Mouse (Mus musculus) c-Kit-positive CD71-positive TER-119-positive erythroid progenitor cells, embryonic 14.5 days (primary cell): ENCODE results near the gene Map2k1.

Experiments used
- DNase-seq: peaks from one replicate; pipeline ENCODE4 v3.0.0-alpha.2; 2013; ENCODE audit warnings: low spot score

Map2k1 gene

GRCm38 (mm10) chr9:64249371-64249770 lies 4.1 kb downstream of the Map2k1 start:
- no peak for DNase-seq

GRCm38 (mm10) chr9:64242381-64242831 lies 11.0 kb downstream of the Map2k1 start:
- no peak for DNase-seq

GRCm38 (mm10) chr9:64240681-64241080 lies 12.8 kb downstream of the Map2k1 start:
- DNase-seq: no peak

DNA sequence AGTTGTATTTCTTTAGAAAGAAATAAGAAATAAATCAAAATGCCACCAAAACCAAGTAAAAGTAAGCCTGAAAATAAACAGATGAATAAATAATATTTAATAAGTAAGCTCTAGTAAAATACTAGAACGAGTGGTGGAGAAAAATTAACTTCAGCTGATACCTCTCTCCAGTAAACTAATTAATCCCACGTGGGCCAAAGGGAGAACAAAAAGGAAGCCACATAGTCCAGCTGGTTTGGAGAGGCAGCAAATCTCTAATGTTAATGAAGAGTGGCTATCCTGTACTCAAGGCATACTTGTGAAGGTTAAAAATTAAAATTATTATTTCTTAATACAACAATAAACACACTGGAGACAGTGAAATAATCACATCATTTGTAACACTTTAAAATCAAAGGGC lies 13.3 kb downstream of the Map2k1 start:
- DNase-seq: no peak

DNA sequence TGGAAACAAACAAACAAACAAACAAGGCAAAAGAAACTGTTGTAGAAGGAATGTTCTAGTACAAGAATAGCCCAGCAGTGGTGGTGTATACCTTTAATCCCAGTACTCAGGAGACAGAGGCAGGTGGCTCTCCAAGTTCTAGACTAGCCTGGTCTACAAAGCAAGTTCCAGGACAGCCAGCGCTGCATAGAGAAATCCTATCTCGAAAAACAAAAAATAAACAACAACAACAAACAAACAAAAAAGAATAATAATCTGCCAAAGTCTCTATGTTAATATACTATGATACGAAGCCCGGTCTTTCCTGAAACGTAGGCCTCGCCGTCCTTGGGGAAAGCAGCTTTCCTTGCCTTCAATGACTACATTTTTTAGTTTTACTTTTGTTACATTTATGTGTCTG lies 17.4 kb downstream of the Map2k1 start:
- no peak for DNase-seq

GRCm38 (mm10) chr9:64234768-64235435 lies 18.5 kb downstream of the Map2k1 start, which contains the start of gene Uchl4:
Gene Uchl4, plus strand, starts transcription at chr9:64235201.
- DNase-seq: no peak

- no peak for DNase-seq
Measured at GRCm38 (mm10) chr9:64233656-64234055, 19.8 kb downstream of the Map2k1 start.

- no peak for DNase-seq
Measured at GRCm38 (mm10) chr9:64232257-64232957, 21.0 kb downstream of the Map2k1 start.

DNA sequence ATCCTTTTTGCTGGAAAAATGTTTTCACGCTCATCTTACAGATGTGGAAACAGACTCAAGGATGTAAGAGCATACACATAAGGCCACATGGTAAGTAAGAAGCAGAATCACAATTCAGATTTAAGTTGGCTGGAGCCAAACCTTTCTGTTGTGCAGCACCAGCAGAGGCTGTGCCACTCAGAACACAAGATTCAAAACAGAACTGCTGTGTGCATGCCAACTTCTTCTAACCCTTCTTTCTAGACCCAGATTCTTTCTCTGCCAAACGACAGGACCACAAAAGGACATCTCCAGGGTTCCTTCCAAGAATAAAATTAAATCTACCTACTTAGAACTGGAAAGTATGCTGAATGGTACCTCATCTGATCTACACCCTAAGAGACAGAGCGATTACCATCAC lies 21.8 kb downstream of the Map2k1 start:
- DNase-seq: no peak

DNA sequence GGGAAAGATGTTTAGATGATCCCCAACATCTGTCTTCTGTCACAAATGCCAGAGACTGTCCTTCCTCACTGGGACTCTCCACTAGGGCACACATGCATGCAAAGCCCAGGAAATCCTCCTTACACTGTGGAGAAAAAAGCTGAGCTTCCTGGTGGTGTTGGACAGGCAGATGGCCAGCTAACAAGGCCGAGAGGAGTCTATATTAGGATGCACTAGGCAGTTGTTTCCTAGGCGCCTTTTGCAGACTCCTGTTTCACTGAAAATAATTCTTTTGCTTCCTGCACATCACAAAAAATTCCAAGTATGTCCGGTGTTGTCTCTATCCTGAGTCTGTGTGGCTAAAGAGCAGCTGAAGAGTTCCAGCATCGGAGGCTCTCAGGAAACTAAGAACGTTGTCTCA lies 22.3 kb downstream of the Map2k1 start:
- no peak for DNase-seq

- DNase-seq: no peak
Measured at GRCm38 (mm10) chr9:64228972-64229371, 24.5 kb downstream of the Map2k1 start.

DNA sequence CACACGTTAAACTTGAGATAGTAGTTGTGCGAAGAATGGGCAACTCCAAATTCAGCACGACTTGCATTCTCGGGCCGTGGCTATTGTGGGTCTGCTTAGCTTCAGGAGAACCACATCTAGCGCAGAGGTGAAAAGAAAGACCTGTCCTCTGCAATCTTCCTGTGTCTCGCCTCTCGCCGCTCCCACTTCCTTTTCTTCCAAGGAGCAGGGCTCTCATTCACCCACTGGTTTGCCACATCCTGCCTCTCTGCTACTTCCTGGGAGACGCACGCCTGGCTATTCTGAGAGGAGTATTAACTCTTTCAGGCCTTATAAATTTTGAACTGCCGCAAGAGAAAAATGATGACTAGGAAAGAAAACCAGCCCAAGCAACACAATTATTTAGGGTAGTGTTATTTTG lies 25.7 kb downstream of the Map2k1 start:
- no peak for DNase-seq

GRCm38 (mm10) chr9:64225805-64226204 lies 27.6 kb downstream of the Map2k1 start:
- DNase-seq: no peak

DNA sequence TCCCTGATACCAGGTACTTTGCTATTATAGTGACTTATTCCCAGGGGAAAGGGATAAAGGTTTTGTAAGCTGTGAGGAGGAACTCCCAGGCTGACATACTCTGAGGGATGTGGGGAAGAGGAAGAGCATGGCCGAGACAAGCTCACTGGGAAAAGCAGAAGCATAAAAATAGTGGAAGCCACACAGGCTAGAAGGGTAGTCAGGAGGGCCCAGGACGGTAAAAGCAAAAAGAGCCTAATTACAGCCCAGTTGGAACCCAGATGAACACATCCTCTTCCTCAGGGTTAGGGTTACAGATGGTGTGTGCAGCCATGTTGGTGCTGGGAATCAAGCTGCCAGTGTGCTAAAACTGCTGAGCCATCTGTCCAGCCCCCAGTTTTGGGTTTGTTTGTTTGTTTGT lies 31.3 kb downstream of the Map2k1 start:
- DNase-seq: no peak

DNA sequence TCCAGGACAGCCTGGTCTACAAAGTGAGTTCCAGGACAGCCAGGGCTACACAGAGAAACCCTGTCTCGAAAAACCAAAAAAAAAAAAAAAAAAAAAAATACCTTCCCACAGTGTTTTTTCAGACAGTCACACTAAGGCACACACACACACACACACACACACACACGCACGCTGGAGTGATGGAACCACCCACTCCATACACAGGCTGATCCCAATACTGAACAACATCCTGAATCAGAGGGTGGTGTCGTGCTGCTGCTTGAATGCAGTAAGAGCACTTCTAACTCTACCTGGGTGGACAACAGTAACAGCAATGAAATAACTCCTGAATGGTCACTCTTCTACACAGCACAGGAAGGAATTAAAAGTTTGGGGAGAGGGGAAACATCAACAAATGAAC lies 32.0 kb downstream of the Map2k1 start:
- no peak for DNase-seq

GRCm38 (mm10) chr9:64220603-64221002 lies 32.8 kb downstream of the Map2k1 start:
- no peak for DNase-seq

DNA sequence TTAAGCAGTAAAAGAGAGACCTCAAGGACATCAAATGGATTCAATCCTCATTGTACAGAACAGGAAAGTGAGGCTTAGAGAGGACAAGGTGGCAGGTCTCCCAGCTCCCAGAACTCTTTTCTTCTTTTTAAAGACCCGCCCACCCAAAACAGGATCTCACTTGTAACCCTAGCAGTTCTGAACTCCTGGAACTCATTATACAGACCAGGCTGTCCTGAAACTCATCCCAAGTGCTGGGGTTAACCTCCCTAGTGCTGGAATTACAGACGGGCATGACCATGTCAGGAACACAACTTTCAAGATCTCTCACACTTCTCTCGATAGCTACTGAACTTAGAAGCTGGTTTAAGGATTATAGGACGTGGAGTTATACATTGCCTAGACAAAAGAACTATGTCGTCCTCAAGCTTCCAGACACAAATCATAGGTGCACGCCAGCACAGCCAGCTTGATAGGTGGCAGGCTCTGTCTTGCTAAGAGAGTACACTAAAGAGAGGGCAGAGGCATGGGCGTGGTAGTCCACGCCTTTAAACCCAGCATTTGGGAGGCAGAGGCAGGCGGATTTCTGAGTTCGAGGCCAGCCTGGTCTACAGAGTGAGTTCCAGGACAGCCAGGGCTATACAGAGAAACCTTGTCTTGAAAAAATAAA lies 33.5 kb downstream of the Map2k1 start:
- no peak for DNase-seq

DNA sequence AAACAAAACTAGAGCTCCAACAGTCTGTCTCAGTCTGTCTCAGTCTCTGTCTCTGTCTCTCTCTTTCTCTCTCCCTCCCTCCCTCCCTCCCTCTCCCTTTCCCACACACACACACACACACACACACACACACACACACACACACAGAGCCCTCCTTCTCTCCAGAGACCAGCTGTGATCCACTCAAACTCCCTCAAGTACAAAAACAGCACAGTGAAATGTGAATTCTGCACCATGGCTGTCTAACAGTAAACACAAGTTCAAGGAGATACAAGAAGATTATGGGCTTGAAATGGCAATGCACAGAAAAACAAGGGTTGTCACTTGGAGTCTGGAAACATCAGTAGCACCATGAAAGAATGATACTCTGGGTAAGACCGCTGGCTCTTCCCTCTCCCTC lies 34.1 kb downstream of the Map2k1 start:
- no peak for DNase-seq

- no peak for DNase-seq
Measured at GRCm38 (mm10) chr9:64217887-64218286, 35.5 kb downstream of the Map2k1 start.

GRCm38 (mm10) chr9:64216641-64217040 lies 36.8 kb downstream of the Map2k1 start:
- DNase-seq: no peak

DNA sequence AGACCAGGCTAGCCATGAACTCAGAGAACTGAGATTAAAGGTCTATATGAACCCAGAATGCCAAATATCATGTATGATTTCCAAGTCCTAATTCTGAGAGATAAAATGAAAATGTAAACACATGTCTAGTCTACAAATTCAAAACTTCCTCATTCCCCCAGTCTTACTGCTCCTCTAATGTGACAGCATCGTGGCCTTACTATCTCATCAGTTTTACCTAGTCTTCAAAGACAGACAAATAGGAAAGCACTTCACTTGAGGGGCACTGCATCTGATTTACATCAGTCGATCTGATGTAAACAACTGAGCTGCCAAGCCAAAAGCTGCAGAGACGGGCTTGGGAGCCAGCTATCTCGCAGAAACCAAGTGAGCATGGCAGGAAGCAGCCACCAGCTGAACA lies 37.3 kb downstream of the Map2k1 start:
- no peak for DNase-seq

DNA sequence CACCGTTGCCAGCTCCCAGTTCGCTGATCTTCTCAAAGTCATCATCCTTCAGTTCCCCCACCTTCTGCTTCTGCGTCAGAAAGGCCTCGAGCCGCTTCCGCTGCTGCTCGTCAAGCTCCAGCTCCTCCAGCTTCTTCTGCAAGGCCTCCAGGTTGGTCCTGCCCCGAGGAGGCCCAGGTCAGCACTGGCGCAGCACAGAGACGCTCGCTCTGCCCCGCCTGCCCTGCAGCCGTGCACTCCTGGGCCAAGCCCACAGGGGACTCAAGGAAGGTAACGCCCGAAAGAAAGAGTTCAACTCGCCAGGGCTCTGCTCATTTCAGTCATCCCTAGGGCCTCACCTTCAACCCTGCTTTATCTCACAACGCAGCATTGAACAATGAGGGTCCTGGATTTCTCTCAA lies 39.0 kb downstream of the Map2k1 start:
- DNase-seq: no peak

- no peak for DNase-seq
Measured at GRCm38 (mm10) chr9:64207509-64208084, 45.8 kb downstream of the Map2k1 start.
